Mouse (Mus musculus) right cerebral cortex, postnatal 36 days (tissue): Measurements from ENCODE around the gene Fam102b.
A peak's percentile ranks its signal among the peaks of the same experiment; 100 is the strongest.

Source experiments
- DNase-seq, 2 experiments: peaks; one replicate each; pipeline ENCODE4 v3.0.0; 2022; ENCODE audit warnings: low spot score in 2 of 2, mixed read lengths in 1 of 2

Fam102b gene

DNA sequence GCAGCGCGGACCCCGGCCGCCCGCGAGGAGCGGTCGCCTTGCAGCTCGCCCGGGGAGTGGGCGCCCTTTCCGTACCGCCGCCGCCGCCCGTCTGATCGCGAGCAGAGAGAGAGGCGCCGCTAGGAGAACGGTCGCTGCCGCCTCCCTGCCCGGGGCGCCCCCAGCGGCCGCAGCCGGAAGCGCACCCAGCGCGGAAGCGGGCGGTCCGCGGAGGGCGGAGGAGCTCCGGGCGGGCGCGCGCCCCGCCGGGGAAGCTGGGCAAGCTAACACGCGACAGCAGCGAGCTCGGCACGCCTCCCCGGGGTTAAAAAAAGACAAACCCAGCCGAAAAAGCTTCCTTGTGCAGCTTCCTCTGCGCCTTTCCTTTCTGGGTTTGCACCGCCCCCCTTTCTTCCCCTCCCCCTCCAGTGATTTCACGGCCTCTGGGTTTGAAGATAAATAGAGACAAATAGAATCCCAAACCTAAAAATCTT, at the start of gene Fam102b:
Fam102b (minus strand) TSS at position 93 of the 473 bp plus-strand sequence.
- DNase-seq, result peak; percentile 72 to 73

DNA sequence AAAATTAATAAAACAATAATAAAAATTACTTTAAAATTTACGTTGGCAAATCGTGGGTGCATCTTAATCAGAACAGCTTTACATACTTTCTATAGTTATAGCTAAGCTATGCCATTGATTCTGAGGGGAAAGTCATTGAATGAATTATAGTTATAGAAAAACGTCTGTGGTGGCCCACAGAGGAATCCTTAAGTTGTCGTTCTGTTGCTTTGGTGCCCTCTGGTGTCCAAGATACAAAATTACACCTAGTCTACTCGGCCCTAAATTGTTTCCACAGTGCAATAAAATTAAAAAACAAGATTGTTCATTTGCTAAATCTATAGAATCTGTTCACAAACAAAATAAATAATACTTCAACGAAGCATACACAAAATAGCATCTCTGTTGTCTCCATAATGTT, 35.6 kb upstream of the Fam102b start:
- DNase-seq, result no peak

DNA sequence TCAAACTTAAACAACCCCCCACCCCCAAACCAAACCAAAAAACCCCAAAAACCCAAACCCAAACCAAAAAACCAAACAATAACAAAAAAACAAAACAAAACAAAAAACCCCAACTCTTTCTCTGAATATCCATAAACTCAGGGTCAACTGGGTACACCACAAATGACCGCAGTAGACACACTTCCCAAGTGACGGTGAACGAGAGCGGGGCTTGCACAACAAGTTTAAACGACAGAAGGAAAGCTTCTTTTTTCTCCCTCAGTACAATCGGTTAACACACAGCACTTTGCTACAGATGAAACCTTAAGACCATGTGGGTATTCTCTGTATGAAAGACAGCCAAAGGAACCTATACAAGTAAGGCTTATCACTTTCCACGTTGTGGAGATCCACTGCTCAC, 35.0 kb upstream of the Fam102b start:
- no peak for DNase-seq

DNA sequence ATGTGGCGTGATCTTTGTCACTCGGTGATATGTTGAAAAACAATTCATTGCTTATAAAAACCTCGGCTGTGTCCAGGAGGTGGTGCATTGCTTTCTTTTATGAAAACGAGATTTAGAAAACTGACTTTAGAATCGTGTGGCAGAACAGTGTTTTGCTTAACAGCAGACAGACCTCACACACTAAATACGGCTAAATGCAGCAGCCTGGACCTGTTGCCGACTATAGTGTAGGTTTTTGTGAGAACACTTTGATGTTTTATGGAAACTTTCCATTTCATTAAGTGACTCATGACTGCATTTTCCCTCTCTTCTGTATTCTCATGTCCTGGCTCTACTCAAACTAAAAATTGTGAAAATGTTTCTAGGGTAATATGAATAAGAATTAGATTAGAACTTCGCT, 32.5 kb upstream of the Fam102b start:
- peak in 1 of 2 experiments; percentile 20 for DNase-seq

DNA sequence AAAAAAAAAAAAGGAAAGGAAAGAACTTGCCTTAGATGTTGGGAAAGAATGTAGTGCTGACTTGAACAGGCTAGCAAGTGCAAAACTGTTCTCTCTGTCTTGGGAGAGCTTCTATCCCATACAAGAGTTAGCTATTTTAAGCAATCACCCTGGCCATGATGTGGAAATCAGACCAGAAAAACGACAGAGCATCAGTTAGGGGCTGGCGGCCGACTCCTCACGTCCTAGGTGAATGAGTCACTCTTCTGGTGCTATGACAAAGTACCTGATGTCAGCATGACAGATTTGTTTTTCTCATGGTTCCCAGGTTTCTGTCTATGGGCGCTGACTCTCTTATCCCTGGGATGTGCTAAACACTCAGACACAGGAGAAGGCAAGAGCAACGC, 24.5 kb upstream of the Fam102b start:
- DNase-seq, result no peak

DNA sequence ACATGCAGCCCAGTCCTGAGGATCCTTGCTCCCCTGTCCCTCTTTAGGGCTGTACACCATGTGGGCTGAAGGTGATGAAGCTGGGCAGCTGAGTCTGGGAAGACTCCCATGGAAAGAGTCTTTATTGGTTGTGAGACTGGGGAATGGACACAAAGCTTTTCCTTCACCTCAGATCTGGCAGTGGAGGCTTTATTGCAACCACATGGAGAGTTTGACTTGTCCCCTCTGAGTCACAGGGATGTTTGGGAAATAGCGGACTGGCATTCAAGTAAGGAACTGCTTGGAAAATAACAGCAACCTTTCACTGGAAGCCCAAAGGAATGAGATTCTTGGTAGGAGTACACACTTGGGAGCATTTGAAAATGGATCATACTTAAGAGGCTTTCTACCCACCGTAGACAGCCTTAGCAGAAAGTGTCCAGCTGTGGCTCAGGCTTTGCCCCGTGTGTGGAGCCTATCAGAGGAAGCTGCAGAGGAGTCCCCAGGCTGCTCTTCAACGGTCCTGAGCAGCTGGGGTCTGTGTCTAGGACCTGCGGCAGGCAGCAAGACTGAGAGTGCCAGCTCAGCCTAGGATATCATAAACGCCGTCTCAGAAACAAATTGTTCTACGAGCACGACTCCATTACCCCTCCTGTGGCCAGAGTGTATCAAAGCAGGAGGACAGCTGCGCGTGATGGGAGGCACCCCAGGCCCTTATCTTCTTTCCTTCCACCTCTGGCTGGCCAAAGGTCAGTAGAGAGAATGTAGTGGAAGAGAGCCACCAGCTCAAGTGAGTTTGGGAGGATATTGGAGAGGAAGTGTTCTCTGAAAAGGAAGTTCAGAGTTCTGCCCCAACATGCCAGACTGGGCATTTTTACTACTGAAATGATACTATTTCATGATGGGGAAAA, 23.9 kb upstream of the Fam102b start:
- DNase-seq, result no peak

DNA sequence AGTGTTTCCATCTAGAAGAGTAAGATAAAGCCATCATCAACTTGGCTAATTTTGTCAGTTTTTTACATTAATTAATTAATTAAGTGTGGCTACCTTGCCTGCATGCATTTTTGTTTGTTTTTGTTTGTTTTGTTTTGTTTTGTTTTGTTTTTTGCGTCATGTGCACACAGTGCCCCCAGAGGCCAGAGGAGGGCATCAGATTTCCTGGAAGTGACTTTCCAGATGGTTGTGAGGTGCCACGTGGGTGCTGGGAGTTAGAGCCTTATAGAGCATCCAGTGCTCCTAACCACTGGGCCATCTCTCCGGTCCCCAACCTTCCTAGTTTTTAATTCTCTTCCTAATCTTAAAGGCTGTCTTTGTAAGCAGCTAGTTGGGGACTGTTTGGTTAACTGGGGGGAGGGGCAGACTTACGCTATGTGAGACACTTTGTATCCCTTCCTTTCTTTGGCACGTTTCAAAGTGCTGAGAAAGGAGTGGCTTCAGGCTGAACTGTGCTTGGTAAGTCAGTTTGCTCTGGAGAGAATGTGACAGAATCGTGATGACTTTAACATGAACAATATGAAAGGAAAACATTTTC, 20.4 kb upstream of the Fam102b start:
- no peak for DNase-seq

DNA sequence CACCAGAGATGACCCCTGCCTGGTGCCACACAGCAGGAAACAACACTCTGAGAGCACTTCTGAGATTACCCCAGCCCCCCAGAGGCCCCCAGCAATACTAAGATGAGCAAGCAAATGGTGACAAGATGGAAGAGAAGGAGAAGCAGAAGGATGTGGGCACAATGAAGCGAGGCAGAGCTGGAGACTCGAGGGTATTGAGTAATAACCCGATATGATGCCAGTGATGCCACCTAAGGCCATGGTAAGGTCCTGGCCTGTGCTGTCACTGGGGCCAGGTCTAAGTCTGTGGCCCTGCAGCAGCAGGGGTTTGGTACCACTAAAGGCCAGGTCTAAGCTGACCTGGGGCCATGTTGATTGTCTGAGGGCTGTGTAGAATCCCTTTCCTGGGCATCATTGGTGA, 19.0 kb upstream of the Fam102b start:
- DNase-seq, result no peak

DNA sequence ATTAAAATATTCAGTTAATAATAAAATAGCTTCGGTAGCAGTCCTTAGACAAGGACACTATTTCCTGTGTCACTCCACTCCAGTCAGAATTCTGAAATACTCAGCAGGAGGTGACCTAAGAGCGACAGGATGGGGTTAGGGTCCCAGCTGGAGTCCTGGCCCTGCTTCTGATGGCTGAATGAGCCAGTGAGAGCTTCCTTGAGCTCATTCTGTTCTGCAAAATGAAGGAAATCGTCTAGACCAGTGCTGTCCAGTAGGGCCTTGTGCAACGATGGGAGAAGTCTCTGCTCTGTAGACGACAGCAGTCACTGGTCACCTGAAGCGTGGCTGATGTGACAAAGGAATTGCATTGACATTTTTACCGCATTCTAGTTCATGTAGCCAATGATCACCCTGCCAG, 16.0 kb upstream of the Fam102b start:
- DNase-seq, result no peak

DNA sequence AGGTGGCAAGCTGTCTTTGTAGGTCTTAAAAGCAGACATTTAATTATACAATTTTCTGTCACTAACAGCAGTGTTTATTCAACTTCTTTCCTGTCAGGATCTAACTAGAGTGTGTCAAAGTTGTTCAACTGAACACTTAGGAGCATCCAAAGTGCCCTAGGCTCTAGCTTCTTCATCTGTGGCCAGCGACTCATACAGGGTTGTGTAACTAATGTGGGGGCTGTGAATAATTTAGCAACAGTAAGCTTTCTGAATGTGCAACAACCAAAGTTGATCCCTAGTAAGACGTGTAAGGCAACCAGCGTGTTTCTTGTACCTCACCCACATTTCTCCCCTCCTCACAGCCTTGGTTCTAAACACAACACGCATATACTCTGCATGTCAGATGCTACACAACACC, 13.5 kb upstream of the Fam102b start:
- DNase-seq, result no peak

DNA sequence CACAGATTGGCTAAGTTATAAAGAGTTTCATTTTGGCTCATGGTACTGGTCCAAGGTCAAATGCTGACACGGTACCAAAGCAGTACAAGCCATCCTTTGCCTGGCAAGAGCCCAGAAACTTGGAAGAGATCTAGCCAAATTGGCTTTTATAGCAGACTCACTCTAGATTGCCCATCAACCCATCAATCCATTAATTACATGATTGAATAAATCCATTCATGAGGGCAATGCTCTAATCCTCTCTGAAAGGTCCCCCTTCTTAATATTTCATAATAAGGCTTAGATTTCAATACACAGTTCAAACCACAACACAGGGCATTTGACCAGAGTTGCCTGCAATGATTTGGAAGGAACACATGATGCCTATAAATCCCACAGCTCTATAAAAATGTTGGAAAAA, 7.0 kb upstream of the Fam102b start:
- no peak for DNase-seq

DNA sequence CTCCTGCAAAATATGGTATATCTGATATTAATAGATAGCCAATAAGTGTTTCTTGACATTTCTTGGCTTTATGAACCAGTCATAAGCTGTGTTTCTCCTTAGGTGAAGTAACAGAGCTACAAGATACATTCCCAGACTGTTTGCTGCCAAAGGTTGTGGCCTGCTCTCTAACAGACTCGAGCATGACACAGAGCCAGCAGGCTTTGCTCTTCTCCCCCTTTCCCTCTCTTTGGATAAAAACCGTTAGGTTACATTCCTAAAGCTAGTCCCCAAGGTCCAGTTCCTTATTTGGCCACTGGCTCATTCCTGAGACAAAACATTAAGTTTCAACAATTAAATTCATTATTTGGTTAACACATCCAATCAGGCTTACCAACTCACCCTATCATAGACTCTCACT, 4.9 kb upstream of the Fam102b start:
- no peak for DNase-seq

DNA sequence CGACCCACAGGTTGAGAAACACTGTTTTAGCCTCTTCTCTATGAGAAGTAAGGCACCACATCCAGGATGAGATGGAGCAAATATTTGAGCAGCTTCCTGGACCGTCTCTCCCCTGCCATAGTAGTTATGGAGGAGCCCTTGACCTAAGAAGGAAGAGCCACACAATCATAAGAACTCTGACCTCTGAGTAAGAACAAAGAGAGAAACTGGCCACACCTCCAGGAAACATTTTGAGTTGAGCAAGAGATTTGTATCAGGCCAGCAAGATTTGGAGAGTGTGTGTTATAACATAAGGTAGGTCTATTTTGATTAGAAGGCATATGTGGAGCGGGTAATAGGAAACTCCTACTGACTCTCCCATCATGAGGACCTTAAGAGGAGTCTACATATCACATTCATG, 4.2 kb upstream of the Fam102b start:
- DNase-seq, result no peak

DNA sequence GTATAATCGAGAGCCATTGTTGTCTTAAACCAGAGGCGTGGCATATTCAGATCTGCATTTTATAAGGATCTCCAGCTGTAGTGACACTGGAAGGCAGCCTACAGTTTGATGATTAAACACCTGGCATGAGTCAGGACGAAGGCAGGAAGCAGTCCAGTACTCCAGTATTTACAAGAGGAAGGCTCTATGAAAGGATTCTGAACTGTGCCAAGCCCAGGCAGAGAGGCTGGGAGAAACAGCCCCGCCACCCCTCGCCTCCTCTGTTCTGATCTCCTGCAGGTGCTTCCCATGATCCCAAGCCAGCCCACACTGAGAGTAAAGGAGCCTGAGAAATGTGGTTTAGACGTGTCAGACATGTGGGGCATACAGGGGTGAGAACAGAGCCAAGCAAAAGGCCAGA, 3.4 kb upstream of the Fam102b start:
- DNase-seq, result no peak

DNA sequence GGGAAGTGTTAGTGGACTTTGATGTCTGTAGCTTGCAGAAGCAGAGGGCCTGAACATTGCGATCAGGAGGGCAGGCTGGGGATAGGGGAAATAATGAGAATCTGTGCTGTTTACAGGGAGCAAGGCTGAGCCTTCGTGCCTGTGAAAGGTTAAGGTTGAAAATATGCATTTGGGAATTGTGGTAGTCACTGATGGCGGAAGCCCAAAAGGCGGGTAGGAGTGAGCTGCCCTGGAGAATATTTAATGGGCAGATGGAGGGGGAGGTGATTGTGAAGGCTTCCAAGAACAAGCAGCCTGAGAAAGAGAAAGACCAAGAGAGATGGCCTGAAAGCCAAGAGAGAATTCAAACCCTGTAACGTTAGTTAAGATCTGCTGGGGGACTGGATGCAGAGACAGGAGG, 2.3 kb upstream of the Fam102b start:
- DNase-seq, result no peak

DNA sequence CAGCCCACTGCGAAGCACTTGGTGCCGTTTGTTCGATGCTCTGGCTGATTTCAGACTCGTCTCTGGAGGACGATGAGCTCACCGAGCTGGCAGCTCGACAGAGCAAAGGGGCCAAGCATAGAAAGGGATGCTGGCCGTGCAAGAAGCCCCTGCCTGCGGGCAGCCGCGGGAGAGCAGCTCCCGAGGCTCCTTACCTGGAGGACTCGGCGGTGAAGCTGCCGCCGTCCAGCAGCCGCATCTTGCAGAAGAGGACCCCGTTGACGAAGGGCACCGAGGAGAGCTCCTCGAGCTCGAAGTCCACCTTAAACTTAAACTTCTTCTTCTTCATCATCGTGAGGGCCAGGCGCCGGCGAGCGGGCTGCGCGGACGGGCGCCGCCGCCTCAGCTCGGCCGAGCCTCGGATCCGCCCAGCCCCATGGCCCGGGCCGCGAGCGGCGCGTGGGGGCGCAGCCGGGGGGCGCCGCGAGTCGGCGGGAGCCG, 376 bp downstream of the Fam102b start:
- no peak for DNase-seq

DNA sequence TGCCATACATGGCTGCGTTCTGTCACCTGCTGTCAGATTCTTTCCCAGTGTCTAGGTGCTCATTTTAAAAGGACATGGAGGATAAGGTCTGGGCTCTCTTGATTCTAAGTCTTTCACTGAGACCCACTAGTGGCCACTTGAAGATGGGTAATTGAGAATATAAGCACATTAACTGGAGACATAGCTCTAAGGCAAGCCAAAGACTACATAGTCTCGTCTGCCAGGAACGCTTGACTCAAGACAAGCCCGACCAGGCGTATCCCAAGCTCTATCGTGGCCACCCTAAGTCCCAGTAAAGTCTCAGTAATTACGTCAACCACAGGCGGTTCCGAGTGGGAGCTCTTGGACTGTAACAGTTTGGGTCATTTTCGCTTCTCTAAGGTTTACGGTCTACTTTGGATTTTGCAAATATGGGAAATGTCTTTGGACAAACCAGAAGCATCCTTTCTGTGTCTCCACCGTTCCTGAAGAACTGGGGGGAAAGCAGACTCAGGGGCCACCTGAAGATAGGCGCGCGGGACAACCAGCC, 881 bp downstream of the Fam102b start:
- no peak for DNase-seq

DNA sequence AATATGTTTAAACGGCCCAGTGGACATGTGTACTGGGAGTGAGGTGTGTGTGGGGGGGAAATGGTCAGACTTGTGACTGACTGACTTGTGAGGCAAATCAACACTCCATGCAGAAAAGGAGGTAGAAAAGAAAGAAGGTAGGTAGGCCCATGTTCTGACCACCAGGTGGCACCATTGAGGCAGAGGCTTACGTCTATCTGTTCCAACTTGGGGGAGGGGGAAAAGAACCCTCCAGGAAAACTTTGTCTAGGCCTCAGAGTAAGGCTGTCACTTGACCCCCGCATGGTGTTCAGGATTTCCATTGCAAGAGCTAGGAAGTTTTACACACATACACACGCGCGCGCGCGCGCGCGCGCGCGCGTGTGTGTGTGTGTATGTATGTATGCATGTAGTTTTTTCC, 1.8 kb downstream of the Fam102b start:
- peak; percentile 44 to 47 for DNase-seq

DNA sequence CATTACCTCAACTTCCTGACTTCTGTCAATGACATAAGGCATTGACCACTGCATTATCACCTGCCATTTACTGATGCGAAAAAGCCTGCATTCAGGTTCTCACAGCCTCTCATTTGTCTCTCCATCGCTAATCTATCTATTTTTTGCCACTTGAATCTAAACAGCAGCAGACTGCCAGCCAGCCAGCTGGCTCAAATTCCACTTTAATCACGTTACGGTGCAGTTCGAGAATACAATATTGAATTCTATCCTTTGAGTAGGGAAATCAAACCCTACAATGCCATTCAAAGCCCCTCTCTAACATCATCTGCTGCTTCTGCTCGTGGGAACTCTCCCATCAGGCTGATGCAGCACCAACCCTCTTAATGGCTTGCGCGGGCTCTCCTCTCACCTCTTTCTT, 4.3 kb downstream of the Fam102b start:
- no peak for DNase-seq

DNA sequence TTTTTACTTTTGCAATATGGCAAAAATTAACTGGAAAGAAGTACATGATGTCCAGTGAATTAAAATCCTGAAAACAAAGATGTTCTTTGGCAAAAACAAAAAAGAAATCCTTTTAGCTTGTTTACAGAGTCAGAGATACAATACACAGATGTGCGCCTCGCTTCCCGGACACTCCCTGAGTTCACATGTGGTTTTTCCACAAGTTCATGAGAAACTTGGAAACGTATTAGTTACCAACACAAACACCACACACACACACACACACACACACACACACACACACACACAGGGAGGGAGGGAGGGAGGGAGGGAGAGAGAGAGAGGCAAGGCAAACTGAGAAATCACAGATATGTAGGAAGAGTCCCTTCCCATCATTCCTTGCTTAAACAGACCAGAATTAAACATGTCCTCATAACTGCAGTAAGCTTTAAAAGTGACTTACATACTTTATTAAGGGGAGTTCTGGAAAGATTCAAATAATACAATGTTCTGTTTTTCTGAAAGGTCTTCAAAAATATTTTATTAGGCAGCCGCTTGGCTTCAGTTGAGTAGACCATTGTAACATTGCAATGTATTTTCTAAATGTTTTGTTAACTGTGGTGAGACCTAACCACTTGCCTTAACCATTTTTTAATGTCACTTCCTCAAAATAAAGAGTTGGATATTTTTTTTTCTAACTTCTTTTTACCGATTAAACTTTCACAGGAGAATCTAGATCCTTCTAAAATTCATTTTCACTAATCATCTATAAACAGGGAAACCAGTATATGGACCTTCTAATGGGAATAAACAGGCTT, 5.5 kb downstream of the Fam102b start:
- DNase-seq, result no peak

DNA sequence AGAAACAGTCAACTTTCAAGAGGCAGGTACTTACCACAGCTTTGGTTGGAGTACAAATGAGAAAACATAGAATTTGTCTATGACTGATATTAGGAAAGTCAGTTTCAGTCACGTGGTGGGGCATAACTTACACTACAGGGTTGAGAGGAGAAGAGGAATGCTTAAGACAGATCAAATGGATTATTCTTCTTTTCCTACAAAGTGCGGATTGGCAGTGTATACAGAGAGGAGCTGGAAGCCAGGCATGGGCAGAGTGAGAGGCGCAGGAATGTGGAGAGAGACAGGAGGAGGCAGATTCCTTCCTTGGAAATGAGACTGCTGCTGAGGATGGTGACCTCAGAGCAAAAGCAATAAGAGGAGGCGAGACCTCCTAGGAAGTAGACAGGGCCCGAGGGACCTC, 9.1 kb downstream of the Fam102b start:
- DNase-seq, result no peak

DNA sequence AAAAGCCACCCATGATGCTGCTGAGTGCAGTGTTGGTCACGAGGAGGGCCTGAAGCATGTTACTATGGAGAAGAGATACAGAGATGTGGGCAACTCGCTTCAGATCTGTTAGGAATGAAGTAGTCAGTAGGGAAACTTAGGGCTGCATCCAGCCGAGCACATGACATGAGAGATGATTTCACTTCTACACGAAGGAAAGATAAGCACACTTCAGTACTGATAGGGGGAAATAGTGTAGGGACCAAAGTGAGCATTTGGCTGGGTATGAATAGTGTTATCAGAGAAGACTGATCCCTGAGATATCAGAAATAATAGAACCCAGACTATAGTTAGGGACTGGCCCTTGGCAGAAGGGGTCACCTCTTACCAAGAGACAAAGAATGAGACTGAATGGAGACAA, 14.8 kb downstream of the Fam102b start:
- DNase-seq, result no peak
